Mouse (Mus musculus) intestine, embryonic 16.5 days (tissue): ENCODE data around the gene Npr1. TPM values are rescaled to one million over a fixed set of nuclear protein-coding genes. Genes with fewer than 3 reads are reported as not detected.

Experiments used
- ATAC-seq: fragments of 200-750 bp; cut with Nextera tagmentation; 2 replicates; pipeline ENCODE4 v1.8.0; 2017; ENCODE audit warnings: moderate TSS enrichment, moderate library complexity
- H3K27ac ChIP-seq: fragments of 300-500 bp; sonication (generic); 2 replicates; pipeline ENCODE4 v1.5.1; 2014; ENCODE audit warnings: mild to moderate bottlenecking, low read length
- H3K27me3 ChIP-seq: fragments of 300-500 bp; sonication (generic); replicated peaks from 2 replicates; pipeline ENCODE4 v1.6.1; 2014; ENCODE audit warnings: low read length, control low read depth, mixed read lengths; ENCODE audit not compliant: control insufficient read depth, insufficient read depth
- H3K36me3 ChIP-seq: fragments of 300-500 bp; sonication (generic); 2 replicates; pipeline ENCODE4 v1.6.1; 2014; ENCODE audit warnings: low read length, control low read depth; ENCODE audit not compliant: control insufficient read depth, insufficient read depth
- H3K4me1 ChIP-seq: fragments of 300-500 bp; sonication (generic); 2 replicates; pipeline ENCODE4 v1.6.1; 2014; ENCODE audit warnings: low read length, control low read depth, mixed read lengths; ENCODE audit not compliant: control insufficient read depth, insufficient read depth
- H3K4me2 ChIP-seq: fragments of 300-500 bp; sonication (generic); 2 replicates; pipeline ENCODE4 v1.6.1; 2014; ENCODE audit warnings: low read depth, low read length, control low read depth
- H3K4me3 ChIP-seq: fragments of 300-500 bp; sonication (generic); 2 replicates; pipeline ENCODE4 v1.5.1; 2014; ENCODE audit warnings: mild to moderate bottlenecking, low read length
- H3K9ac ChIP-seq: fragments of 300-500 bp; sonication (generic); 2 replicates; pipeline ENCODE4 v1.6.1; 2014; ENCODE audit warnings: low read depth, low read length
- H3K9me3 ChIP-seq: fragments of 300-500 bp; sonication (generic); 2 replicates; pipeline ENCODE4 v1.6.1; 2016; ENCODE audit warnings: low read length, control low read depth; ENCODE audit not compliant: control insufficient read depth
- WGBS: fragments of 180-500 bp; shearing (Covaris S2); extraction: QIAGEN DNeasy Blood & Tissue Kit; methylation state at CpG from one replicate; pipeline ENCODE4 v1.1.7; 2014; 5-methylcytosine and 5-hydroxymethylcytosine counted together
- polyA plus RNA-seq: library from polyadenylated mRNA; unstranded; fragments of >200 nt; fragmentation: Nextera tagmentation; extraction: Ambion mirVana; gene quantifications from 2 replicates; pipeline ENCODE4 v1.2.1, GENCODE M21; 2015

Gene Npr1
- polyA plus RNA-seq, 1 experiment from 2014 or later, result 6.6 TPM

GRCm38 (mm10) chr3:90488576-90488975 lies 22.9 kb upstream of the Npr1 start:
- H3K27me3 ChIP-seq, result no peaks in the 10 kb centered on the region
- ATAC-seq, result no peak
- H3K36me3 ChIP-seq, result peaks cover 8% of the 10 kb centered on the region

GRCm38 (mm10) chr3:90486998-90487397 lies 21.3 kb upstream of the Npr1 start:
- H3K4me2 ChIP-seq, result no peak overlapping the region
- 75% methylated on average over 5 of the region's 5 CpGs for WGBS
- peaks cover 5% of the 10 kb centered on the region; the same call in 1 of the 2 replicates for H3K4me1 ChIP-seq
- H3K9ac ChIP-seq, result no peak overlapping the region
- H3K27me3 ChIP-seq, result no peaks in the 10 kb centered on the region
- no peaks in the 10 kb centered on the region for H3K9me3 ChIP-seq
- H3K4me3 ChIP-seq, result no peak overlapping the region
- no peak for ATAC-seq
- no peak overlapping the region for H3K27ac ChIP-seq
- H3K36me3 ChIP-seq, result peaks cover 8% of the 10 kb centered on the region

More at GRCm38 (mm10) chr3:90488576-90488975, 22.9 kb upstream of the Npr1 start:
- Histone ChIP-seq H3K4me2 (no peak overlapping the region), H3K4me1 (peaks cover 5% of the 10 kb centered on the region; the same call in 1 of the 2 replicates), H3K27ac (no peak overlapping the region), H3K4me3 (no peak overlapping the region), H3K9ac (no peak overlapping the region), H3K9me3 (no peaks in the 10 kb centered on the region)
- WGBS, result 77% methylated on average over 6 of the region's 6 CpGs

- H3K27ac ChIP-seq, result peak within 1 kb of the TSS; percentile 93
- peaks cover 4% of the 10 kb centered on the region for H3K4me1 ChIP-seq
- ATAC-seq, result peak; percentile 99
- H3K36me3 ChIP-seq, result peaks cover 7% of the 10 kb centered on the region; the same call in 1 of the 2 replicates
- H3K9me3 ChIP-seq, result no peaks in the 10 kb centered on the region
- 0% methylated on average over 45 of the region's 45 CpGs for WGBS
- H3K4me3 ChIP-seq, result peak within 1 kb of the TSS; percentile 92
- H3K27me3 ChIP-seq, result no peaks in the 10 kb centered on the region
- H3K9ac ChIP-seq, result peak within 1 kb of the TSS; percentile 96
- H3K4me2 ChIP-seq, result peak within 1 kb of the TSS; percentile 69
Measured at GRCm38 (mm10) chr3:90475831-90476611, 10.4 kb upstream of the Npr1 start, which contains the start of gene Ilf2. TSS of gene Ilf2 (plus strand) at chr3:90476126.

- peak; percentile 26 for ATAC-seq
- H3K9ac ChIP-seq, result no peak overlapping the region
- WGBS, result 35% methylated on average over 15 of the region's 16 CpGs
- no peaks in the 10 kb centered on the region for H3K27me3 ChIP-seq
- H3K4me3 ChIP-seq, result peak overlapping the region; percentile 40
- 0 out of 2 replicates have a peak, but pooled peaks cover 4% of the 10 kb centered on the region for H3K36me3 ChIP-seq
- H3K4me2 ChIP-seq, result peak overlapping the region; percentile 46
- peaks cover 4% of the 10 kb centered on the region for H3K4me1 ChIP-seq
- no peaks in the 10 kb centered on the region for H3K9me3 ChIP-seq
- H3K27ac ChIP-seq, result no peak overlapping the region
Measured at GRCm38 (mm10) chr3:90475151-90475830, 9.6 kb upstream of the Npr1 start.

GRCm38 (mm10) chr3:90472213-90472612 lies 6.5 kb upstream of the Npr1 start:
- 24% methylated on average over 3 of the region's 3 CpGs for WGBS
- Histone ChIP-seq H3K9me3 (no peaks in the 10 kb centered on the region), H3K27me3 (no peaks in the 10 kb centered on the region), H3K36me3 (no peaks in the 10 kb centered on the region), H3K9ac (no peak overlapping the region), H3K4me1 (peaks cover 2% of the 10 kb centered on the region), H3K4me2 (no peak overlapping the region), H3K4me3 (no peak overlapping the region), H3K27ac (no peak overlapping the region)
- ATAC-seq, result no peak

GRCm38 (mm10) chr3:90467618-90468300 lies 2.1 kb upstream of the Npr1 start:
- Histone ChIP-seq H3K36me3 (no peaks in the 10 kb centered on the region), H3K4me2 (no peak overlapping the region), H3K27me3 (peaks cover 29% of the 10 kb centered on the region), H3K27ac (no peak overlapping the region), H3K9ac (no peak overlapping the region), H3K4me3 (no peak overlapping the region), H3K9me3 (no peaks in the 10 kb centered on the region), H3K4me1 (peaks cover 13% of the 10 kb centered on the region; the same call in 1 of the 2 replicates)
- 96% methylated on average over 10 of the region's 10 CpGs for WGBS
- no peak for ATAC-seq

GRCm38 (mm10) chr3:90466311-90466766 lies 673 bp upstream of the Npr1 start:
- Histone ChIP-seq H3K4me3 (peak overlapping the region; percentile 64), H3K27me3 (peaks cover 35% of the 10 kb centered on the region), H3K4me1 (peaks cover 13% of the 10 kb centered on the region; the same call in 1 of the 2 replicates), H3K4me2 (peak overlapping the region; percentile 85), H3K36me3 (no peaks in the 10 kb centered on the region), H3K9me3 (no peaks in the 10 kb centered on the region), H3K9ac (peak overlapping the region; percentile 66; the same call in 1 of the 2 replicates), H3K27ac (no peak overlapping the region)
- peak; percentile 37 for ATAC-seq
- under 1% methylated on average over 15 of the region's 15 CpGs for WGBS

- Histone ChIP-seq H3K4me1 (peaks cover 13% of the 10 kb centered on the region; the same call in 1 of the 2 replicates), H3K9ac (peak overlapping the region; percentile 66), H3K4me3 (peak overlapping the region; percentile 64), H3K36me3 (no peaks in the 10 kb centered on the region), H3K27me3 (peaks cover 35% of the 10 kb centered on the region), H3K27ac (no peak overlapping the region), H3K9me3 (no peaks in the 10 kb centered on the region), H3K4me2 (peak overlapping the region; percentile 85)
- ATAC-seq, result peak; percentile 41
- WGBS, result under 1% methylated on average over 75 of the region's 75 CpGs
Measured at GRCm38 (mm10) chr3:90465081-90465685, 483 bp downstream of the Npr1 start.
